In the genomic region with DNA sequence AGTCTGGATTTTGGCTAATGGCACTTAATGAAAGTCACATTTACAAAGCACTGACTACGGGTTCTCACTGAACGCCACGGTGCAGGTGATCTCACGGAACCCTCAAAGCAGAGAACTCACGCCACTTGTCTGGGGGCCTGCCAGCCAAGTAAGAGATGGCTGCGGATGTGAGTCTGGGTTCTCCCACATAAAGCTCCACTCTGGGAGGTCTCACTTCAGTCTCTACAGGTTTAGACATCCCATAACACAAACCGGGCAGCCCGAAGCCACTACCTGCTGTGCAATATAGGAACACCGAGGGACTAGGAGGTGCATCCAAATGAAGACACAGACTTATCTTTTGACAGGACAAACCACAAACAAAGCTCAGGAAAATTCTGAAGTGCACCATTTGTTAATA, we compare ENCODE assay signal across 8 mouse cellular contexts.
DNase-seq lines count a peak whose midpoint lies in the region; ATAC-seq and TF ChIP-seq lines count a peak whose summit lies in the region.

No protein-coding gene starts in this region.

- H3K4me1 ChIP-seq in heart, embryonic 15.5 days (replicated peaks): peaks cover 28% of the 10 kb centered on the region
- H3K4me1 ChIP-seq in cortical plate, adult 2 months (ENCODE audit: control insufficient read depth, insufficient read depth, low read length): peaks cover 4% of the 10 kb centered on the region
- peaks cover 13% of the 10 kb centered on the region; the same call in 1 of the 2 replicates for H3K4me1 ChIP-seq in forebrain, postnatal 0 days (ENCODE audit: insufficient read depth)
- H3K4me1 ChIP-seq in midbrain, embryonic 11.5 days (ENCODE audit: control insufficient read depth, insufficient read depth, low read length): peaks cover 6% of the 10 kb centered on the region; the same call in 1 of the 2 replicates

- H3K36me3 ChIP-seq in heart, embryonic 15.5 days: no peaks in the 10 kb centered on the region
- 0 out of 2 replicates have a peak, but pooled peaks cover 3% of the 10 kb centered on the region for H3K36me3 ChIP-seq in forebrain, postnatal 0 days (ENCODE audit: insufficient read depth)
- no peaks in the 10 kb centered on the region for H3K36me3 ChIP-seq in midbrain, embryonic 11.5 days (ENCODE audit: control insufficient read depth, insufficient read depth, low read length)

- H3K4me3 ChIP-seq in heart, embryonic 15.5 days: peak overlapping the region; percentile 75
- H3K4me3 ChIP-seq in cortical plate, adult 2 months (ENCODE audit: insufficient read depth, low read length): peak overlapping the region; percentile 75
- peak overlapping the region; percentile 83 for H3K4me3 ChIP-seq in forebrain, postnatal 0 days (ENCODE audit: low read depth, low read length)
- H3K4me3 ChIP-seq in midbrain, embryonic 11.5 days (ENCODE audit: low read depth, low read length): peak overlapping the region; percentile 82

- 48% methylated on average over 9 of the region's 9 CpGs for WGBS in heart, embryonic 15.5 days
- WGBS in forebrain, postnatal 0 days: 29% methylated on average over 9 of the region's 9 CpGs
- WGBS in midbrain, embryonic 11.5 days: 63% methylated on average over 9 of the region's 9 CpGs

- TF ChIP-seq POLR2A in cortical plate, adult 2 months (IDR thresholded peaks at IDR 0.05; ENCODE audit: extremely low read depth, insufficient read depth, low read length): no peak

- TF ChIP-seq CTCF in cortical plate, adult 2 months (IDR thresholded peaks at IDR 0.05; ENCODE audit: extremely low read depth, insufficient read depth, low read length): no peak
- TF ChIP-seq CTCF in forebrain, postnatal 0 days (IDR thresholded peaks at IDR 0.05; ENCODE audit: low read depth): no peak

- no peaks in the 10 kb centered on the region for H3K27me3 ChIP-seq in heart, embryonic 15.5 days
- no peaks in the 10 kb centered on the region for H3K27me3 ChIP-seq in forebrain, postnatal 0 days (ENCODE audit: insufficient read depth, low read length)
- no peaks in the 10 kb centered on the region; the same call in 1 of the 2 replicates for H3K27me3 ChIP-seq in midbrain, embryonic 11.5 days (ENCODE audit: control insufficient read depth, insufficient read depth, low read length)

- peak overlapping the region; percentile 82 for H3K4me2 ChIP-seq in heart, embryonic 15.5 days
- peak overlapping the region; percentile 64 for H3K4me2 ChIP-seq in forebrain, postnatal 0 days (ENCODE audit: low read depth)
- H3K4me2 ChIP-seq in midbrain, embryonic 11.5 days: peak overlapping the region; percentile 51

- peak overlapping the region; percentile 97 for H3K27ac ChIP-seq in heart, embryonic 15.5 days
- no peak overlapping the region for H3K27ac ChIP-seq in cortical plate, adult 2 months (ENCODE audit: insufficient read depth, low read length)
- no peak overlapping the region for H3K27ac ChIP-seq in forebrain, postnatal 0 days (ENCODE audit: low read depth, low read length)
- no peak overlapping the region for H3K27ac ChIP-seq in midbrain, embryonic 11.5 days (ENCODE audit: low read depth, low read length)

- ATAC-seq in heart, embryonic 15.5 days (replicated peaks; ENCODE audit: insufficient number of reproducible peaks, insufficient read depth, low FRiP score, low read depth): no peak
- ATAC-seq in forebrain, postnatal 0 days: no peak
- no peak for ATAC-seq in midbrain, embryonic 11.5 days (ENCODE audit: low FRiP score)

- no peak for DNase-seq in heart, adult 8-10 months (ENCODE audit: low spot score)
- no peak for DNase-seq in forebrain, postnatal 0 days
- DNase-seq in midbrain, embryonic 11.5 days (ENCODE audit: low spot score, missing footprints): peak; percentile 81
- DNase-seq in spleen, postnatal 4 days (ENCODE audit: low spot score in 2 of 2): no peak
- DNase-seq in left cerebral cortex, postnatal 14 days (ENCODE audit: low spot score in 2 of 2): no peak
- no peak for DNase-seq in layer of hippocampus, postnatal 10 days (ENCODE audit: low spot score in 2 of 2)

- intact Hi-C loops in left cerebral cortex, postnatal 14 days (cut with DNase I): loop anchor here (5.0 kb wide), 1 partner anchor 80 kb away; no protein-coding TSS in a partner anchor

- no peaks in the 10 kb centered on the region for H3K9me3 ChIP-seq in heart, embryonic 15.5 days (replicated peaks)
- no peaks in the 10 kb centered on the region for H3K9me3 ChIP-seq in forebrain, postnatal 0 days (ENCODE audit: low read length)
- H3K9me3 ChIP-seq in midbrain, embryonic 11.5 days (ENCODE audit: control insufficient read depth, low read length): no peaks in the 10 kb centered on the region

- H3K9ac ChIP-seq in heart, embryonic 15.5 days: peak overlapping the region; percentile 90
- H3K9ac ChIP-seq in forebrain, postnatal 0 days: peak overlapping the region; percentile 90
- H3K9ac ChIP-seq in midbrain, embryonic 11.5 days (ENCODE audit: low read length): peak overlapping the region; percentile 96; the same call in 1 of the 2 replicates
